Mouse (Mus musculus): ENCODE data around the gene Gm45711. TPM values are rescaled to one million over a fixed set of nuclear protein-coding genes. Genes with fewer than 3 reads are reported as not detected.
"Not testable (repeated sequence)": the region's sequence is repeated elsewhere in the genome, so short reads cannot be mapped to it uniquely, and the experiment has no call there.

The Gm45711 gene
- not detected in 2 replicates for polyA plus RNA-seq (2015; fragmentation: Nextera tagmentation; extraction: Ambion mirVana)

- H3K27ac ChIP-seq; H3K4me1 ChIP-seq (replicated peaks; ENCODE audit: insufficient read depth, low read length); ATAC-seq (replicated peaks; ENCODE audit: low FRiP score, low read depth); DNase-seq (ENCODE audit: low spot score); H3K36me3 ChIP-seq (ENCODE audit: insufficient read depth, low read length); H3K9me3 ChIP-seq (replicated peaks; ENCODE audit: low read length); H3K4me3 ChIP-seq (replicated peaks; ENCODE audit: low read depth, low read length); H3K27me3 ChIP-seq (ENCODE audit: insufficient read depth, low read length); H3K4me2 ChIP-seq (ENCODE audit: low read length); H3K9ac ChIP-seq (ENCODE audit: low read depth, low read length): not testable (repeated sequence)
- WGBS = 89% methylated on average over 33 of the region's 36 CpGs
These were observed at the start of gene Gm45711, which contains the start of gene Cmtm1 for GRCm38 (mm10) chr8:104309441-104310155. TSS of gene Gm45711 (minus strand) at chr8:104310081. TSS of gene Cmtm1 (minus strand) at chr8:104310145.

- Histone ChIP-seq H3K9me3 (replicated peaks; ENCODE audit: low read length) (no peaks in the 10 kb centered on the region), H3K27me3 (ENCODE audit: insufficient read depth, low read length) (no peaks in the 10 kb centered on the region), H3K4me3 (replicated peaks; ENCODE audit: low read depth, low read length) (no peak overlapping the region), H3K9ac (ENCODE audit: low read depth, low read length) (no peak overlapping the region), H3K36me3 (ENCODE audit: insufficient read depth, low read length) (peaks cover 19% of the 10 kb centered on the region; the same call in 1 of the 2 replicates), H3K4me1 (replicated peaks; ENCODE audit: insufficient read depth, low read length) (no peaks in the 10 kb centered on the region), H3K4me2 (ENCODE audit: low read length) (no peak overlapping the region), H3K27ac (no peak overlapping the region)
- ATAC-seq (replicated peaks; ENCODE audit: low FRiP score, low read depth) = no peak
- no peak for TF ChIP-seq CTCF (IDR thresholded peaks at IDR 0.05; ENCODE audit: low read depth)
- WGBS = 83% methylated on average over 3 of the region's 3 CpGs
- DNase-seq (ENCODE audit: low spot score) = no peak
These were observed 48.8 kb upstream of the Gm45711 start for GRCm38 (mm10) chr8:104358637-104359036.

- peaks cover 19% of the 10 kb centered on the region; the same call in 1 of the 2 replicates for H3K36me3 ChIP-seq (ENCODE audit: insufficient read depth, low read length)
- H3K9ac ChIP-seq (ENCODE audit: low read depth, low read length) = no peak overlapping the region
These were observed 44.6 kb upstream of the Gm45711 start for GRCm38 (mm10) chr8:104354504-104354903.

GRCm38 (mm10) chr8:104353186-104353585, 43.3 kb upstream of the Gm45711 start:
- Histone ChIP-seq H3K27me3 (ENCODE audit: insufficient read depth, low read length) (no peaks in the 10 kb centered on the region), H3K4me3 (replicated peaks; ENCODE audit: low read depth, low read length) (no peak overlapping the region), H3K9me3 (replicated peaks; ENCODE audit: low read length) (no peaks in the 10 kb centered on the region), H3K36me3 (ENCODE audit: insufficient read depth, low read length) (peaks cover 19% of the 10 kb centered on the region; the same call in 1 of the 2 replicates), H3K4me2 (ENCODE audit: low read length) (no peak overlapping the region), H3K9ac (ENCODE audit: low read depth, low read length) (no peak overlapping the region), H3K4me1 (replicated peaks; ENCODE audit: insufficient read depth, low read length) (no peaks in the 10 kb centered on the region), H3K27ac (no peak overlapping the region)
- 56% methylated on average over 5 of the region's 5 CpGs for WGBS
- TF ChIP-seq CTCF (IDR thresholded peaks at IDR 0.05; ENCODE audit: low read depth) = peak; percentile 47; the same call in 1 of the 2 replicates
- DNase-seq (ENCODE audit: low spot score) (no peak), ATAC-seq (replicated peaks; ENCODE audit: low FRiP score, low read depth) (0 out of 2 replicates have a peak, but pooled peaks have one; percentile 36)

More at GRCm38 (mm10) chr8:104354504-104354903, 44.6 kb upstream of the Gm45711 start:
- TF ChIP-seq CTCF (IDR thresholded peaks at IDR 0.05; ENCODE audit: low read depth) = no peak
- Histone ChIP-seq H3K4me1 (replicated peaks; ENCODE audit: insufficient read depth, low read length) (no peaks in the 10 kb centered on the region), H3K4me2 (ENCODE audit: low read length) (no peak overlapping the region), H3K9me3 (replicated peaks; ENCODE audit: low read length) (no peaks in the 10 kb centered on the region), H3K27ac (no peak overlapping the region), H3K4me3 (replicated peaks; ENCODE audit: low read depth, low read length) (no peak overlapping the region), H3K27me3 (ENCODE audit: insufficient read depth, low read length) (no peaks in the 10 kb centered on the region)
- no peak for ATAC-seq (replicated peaks; ENCODE audit: low FRiP score, low read depth)
- WGBS = 83% methylated on average over 10 of the region's 10 CpGs
- no peak for DNase-seq (ENCODE audit: low spot score)

GRCm38 (mm10) chr8:104350047-104350446, 40.2 kb upstream of the Gm45711 start:
- Histone ChIP-seq H3K27ac (no peak overlapping the region), H3K36me3 (ENCODE audit: insufficient read depth, low read length) (peaks cover 23% of the 10 kb centered on the region), H3K4me2 (ENCODE audit: low read length) (no peak overlapping the region), H3K4me3 (replicated peaks; ENCODE audit: low read depth, low read length) (no peak overlapping the region), H3K9ac (ENCODE audit: low read depth, low read length) (no peak overlapping the region), H3K27me3 (ENCODE audit: insufficient read depth, low read length) (no peaks in the 10 kb centered on the region), H3K9me3 (replicated peaks; ENCODE audit: low read length) (no peaks in the 10 kb centered on the region), H3K4me1 (replicated peaks; ENCODE audit: insufficient read depth, low read length) (no peaks in the 10 kb centered on the region)
- DNase-seq (ENCODE audit: low spot score) (no peak), ATAC-seq (replicated peaks; ENCODE audit: low FRiP score, low read depth) (no peak)
- WGBS = 68% methylated on average over 13 of the region's 13 CpGs
- no peak for TF ChIP-seq CTCF (IDR thresholded peaks at IDR 0.05; ENCODE audit: low read depth)

- Histone ChIP-seq H3K27me3 (ENCODE audit: insufficient read depth, low read length) (no peaks in the 10 kb centered on the region), H3K36me3 (ENCODE audit: insufficient read depth, low read length) (peaks cover 14% of the 10 kb centered on the region), H3K4me2 (ENCODE audit: low read length) (no peak overlapping the region), H3K27ac (no peak overlapping the region), H3K4me3 (replicated peaks; ENCODE audit: low read depth, low read length) (no peak overlapping the region), H3K4me1 (replicated peaks; ENCODE audit: insufficient read depth, low read length) (no peaks in the 10 kb centered on the region), H3K9ac (ENCODE audit: low read depth, low read length) (no peak overlapping the region), H3K9me3 (replicated peaks; ENCODE audit: low read length) (no peaks in the 10 kb centered on the region)
- no peak for TF ChIP-seq CTCF (IDR thresholded peaks at IDR 0.05; ENCODE audit: low read depth)
- ATAC-seq (replicated peaks; ENCODE audit: low FRiP score, low read depth) (no peak), DNase-seq (ENCODE audit: low spot score) (no peak)
- WGBS = 71% methylated on average over 5 of the region's 5 CpGs
These were observed 39.1 kb upstream of the Gm45711 start for GRCm38 (mm10) chr8:104348971-104349370.
